Mouse (Mus musculus) left cerebral cortex, adult 8-10 months (tissue): ENCODE measurements around the gene Spag6. TPM values are rescaled to one million over a fixed set of nuclear protein-coding genes. Genes with fewer than 3 reads are reported as not detected.

Experiments
- DNase-seq, 2 experiments: peaks; one replicate each; pipeline ENCODE4 v3.0.0; 2022; ENCODE audit warnings: low spot score in 2 of 2
- total RNA-seq, 4 experiments: library from RNA; stranded (reverse); gene quantifications; 2 replicates each; pipeline ENCODE4 v1.2.4; 2022

Spag6 gene
- total RNA-seq, 4 experiments from 2014 or later, result 8.9 to 13.3 (median 10.2) TPM

DNA sequence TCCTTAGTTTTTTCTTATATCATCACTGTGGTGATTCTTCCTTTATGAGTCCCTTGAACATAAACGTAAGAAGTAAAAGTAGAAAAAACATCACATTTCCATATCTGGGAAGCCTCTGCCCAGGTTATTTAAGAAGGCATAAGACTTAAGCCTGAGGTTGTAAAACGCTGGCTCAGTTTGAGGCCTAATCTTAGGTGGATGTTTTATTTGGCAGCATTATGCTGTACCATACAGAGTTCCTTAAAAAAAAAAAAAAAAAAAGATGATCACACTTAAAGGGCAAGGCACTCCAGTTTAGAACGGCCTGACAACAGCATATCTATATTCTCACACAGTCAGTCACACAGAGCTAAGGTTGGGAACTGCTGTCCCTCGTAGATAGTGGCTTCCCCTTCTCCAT is 32.0 kb downstream of the Spag6 start:
- no peak for DNase-seq

DNA sequence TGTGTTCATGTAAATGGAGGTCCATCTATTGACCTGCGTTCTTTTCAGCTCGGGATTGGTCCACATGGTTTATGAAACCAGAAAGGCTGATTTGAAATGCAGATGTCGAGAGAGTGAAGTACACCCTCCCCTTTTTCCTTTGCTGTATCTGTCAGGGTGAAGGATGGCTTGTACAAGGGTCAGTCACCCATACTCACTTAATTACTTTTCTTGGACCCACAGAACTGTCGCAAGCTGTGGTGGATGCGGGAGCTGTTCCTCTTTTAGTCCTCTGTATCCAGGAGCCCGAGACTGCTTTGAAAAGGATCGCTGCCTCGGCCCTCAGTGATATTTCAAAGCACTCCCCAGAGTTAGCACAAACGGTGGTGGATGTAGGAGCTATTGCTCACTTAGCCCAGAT is 37.9 kb downstream of the Spag6 start:
- DNase-seq, result no peak

DNA sequence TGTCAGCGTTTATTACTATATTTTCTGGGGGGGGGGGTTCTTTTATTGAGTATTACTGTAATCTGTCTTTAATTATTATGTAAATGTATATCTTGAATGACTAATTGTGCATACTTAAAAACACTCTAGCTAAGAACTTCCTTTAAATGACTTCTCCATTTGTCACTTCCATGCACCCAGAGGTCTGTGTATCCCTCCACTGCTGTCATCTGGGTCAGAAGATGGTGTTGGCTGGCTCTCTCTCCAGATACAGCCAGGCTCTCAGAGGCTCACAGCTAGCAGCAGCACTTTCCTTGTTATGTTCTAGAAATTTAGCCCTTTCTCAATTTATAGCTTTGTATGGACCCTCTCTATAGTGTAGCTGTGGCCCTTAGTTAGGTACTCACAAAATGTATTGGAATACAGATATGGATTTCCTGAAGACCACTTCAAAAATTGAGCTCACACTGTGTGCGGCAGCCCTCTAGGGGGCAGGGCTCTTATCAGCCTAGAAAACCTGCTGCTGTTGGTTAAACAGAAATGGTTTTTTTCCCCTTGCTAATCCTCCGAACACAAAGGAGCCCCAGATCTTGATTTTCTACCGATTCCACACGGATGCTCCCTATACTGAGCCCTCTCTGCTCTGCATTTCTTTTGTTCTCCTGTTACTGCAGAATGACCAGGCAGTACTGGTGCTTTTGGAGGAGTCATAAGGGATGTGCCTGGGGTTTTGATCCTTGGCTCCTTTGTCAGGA is 40.7 kb downstream of the Spag6 start:
- DNase-seq, result no peak

DNA sequence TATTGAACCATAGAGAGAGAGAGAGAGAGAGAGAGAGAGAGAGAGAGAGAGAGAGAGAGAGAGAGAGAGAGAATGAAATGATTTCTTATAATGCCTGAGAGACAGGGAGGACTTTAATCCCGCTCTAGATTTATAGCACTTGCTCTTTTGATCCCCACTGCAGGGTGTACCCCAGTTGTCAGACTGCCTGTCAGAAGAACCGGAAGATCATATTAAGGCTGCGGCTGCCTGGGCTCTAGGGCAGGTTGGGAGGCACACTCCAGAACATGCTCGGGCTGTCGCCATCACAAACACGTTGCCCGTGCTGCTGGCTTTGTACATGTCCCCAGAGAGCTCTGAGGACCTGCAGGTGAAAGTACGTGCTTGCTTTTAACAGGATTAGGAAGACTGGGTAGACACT is 43.2 kb downstream of the Spag6 start:
- no peak for DNase-seq

DNA sequence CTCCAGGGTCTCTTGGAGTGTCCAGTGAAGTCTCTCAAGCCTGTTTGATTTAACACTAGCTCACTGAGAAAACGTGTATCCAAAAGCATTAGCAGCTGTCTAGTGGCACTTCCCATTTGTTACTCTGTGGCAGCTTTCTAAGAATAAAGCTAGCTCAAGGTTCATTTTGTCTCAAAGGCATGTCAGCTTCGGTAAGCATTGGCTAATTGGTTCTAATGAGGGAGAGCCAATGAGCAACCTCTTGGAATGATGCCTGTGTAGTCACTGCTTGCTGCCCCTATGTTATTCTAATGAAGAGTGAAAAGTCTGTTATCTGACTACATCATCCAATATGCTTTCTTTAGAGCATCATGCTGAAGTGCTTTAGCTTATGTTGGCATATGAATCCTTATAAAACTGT is 45.4 kb downstream of the Spag6 start:
- DNase-seq, result no peak

DNA sequence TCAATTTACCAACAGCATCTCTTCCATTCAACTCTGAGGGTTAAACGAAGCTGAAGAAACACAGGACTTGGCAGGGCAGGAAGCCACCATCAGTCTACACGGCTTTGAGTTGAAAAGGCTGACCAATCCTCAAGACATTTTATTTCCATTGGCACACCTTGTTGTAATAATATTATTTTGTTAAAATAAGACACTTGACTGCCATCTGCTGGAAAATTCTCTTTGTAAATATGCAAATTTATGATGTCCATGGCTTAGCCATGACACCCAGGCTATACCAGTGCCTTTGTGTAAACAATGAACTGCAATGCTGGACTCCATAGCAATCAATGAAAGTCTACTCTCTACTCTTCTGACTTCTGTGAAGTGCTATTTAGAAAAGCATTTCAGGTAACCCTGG is 62.3 kb downstream of the Spag6 start:
- no peak for DNase-seq

DNA sequence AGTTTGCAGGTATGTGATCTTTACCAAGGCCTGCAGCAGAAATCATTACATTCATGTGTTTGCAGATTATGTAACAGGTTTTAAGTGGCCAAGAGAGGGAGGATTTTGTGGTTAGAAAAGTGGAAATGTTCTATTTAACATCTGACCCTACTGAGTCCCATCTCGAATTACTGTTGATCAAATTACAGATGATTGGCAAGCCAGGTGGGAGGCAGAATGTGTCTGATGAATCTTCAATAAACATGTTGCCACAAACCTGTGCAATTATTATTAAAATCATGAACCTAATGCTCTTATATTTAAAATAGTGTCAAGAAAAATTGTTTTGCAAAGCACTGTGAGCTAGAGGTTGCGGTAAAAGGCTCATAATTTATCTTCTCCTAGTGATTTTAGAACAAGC is 71.0 kb downstream of the Spag6 start:
- no peak for DNase-seq

DNA sequence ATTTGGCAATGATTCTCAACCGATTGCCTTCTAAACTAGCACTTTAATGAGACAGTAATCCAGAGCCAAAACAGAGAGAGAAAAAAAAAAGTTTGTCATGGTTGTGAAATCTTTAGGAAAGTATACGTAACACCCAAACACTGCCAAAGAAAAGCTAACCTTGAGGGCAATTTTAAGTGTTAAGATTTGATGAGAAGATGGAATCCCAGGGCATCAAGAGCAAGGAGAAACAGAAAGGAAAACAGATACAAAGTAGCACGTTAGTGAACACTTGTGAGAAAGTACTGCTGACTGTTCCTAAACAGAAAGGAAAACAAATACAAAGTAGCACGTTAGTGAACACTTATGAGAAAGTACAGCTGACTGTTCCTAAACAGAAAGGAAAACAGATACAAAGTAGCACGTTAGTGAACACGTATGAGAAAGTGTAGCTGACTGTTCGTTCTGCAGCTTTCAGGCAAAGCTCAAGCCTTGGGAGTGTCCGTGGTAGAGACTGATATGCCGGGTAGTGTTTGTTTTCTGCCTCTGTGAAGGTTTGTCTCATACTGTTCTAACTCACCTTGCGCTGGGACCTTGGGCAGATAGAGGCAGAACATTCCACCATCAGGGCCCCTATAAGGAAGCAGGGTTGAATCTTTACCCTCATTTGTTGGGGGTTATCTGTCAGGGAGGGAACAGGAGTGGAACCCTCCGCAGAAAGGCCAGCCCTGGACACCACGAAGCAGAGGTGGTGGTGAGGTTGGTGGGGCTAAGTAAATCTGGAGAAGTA is 71.8 kb downstream of the Spag6 start:
- no peak for DNase-seq

DNA sequence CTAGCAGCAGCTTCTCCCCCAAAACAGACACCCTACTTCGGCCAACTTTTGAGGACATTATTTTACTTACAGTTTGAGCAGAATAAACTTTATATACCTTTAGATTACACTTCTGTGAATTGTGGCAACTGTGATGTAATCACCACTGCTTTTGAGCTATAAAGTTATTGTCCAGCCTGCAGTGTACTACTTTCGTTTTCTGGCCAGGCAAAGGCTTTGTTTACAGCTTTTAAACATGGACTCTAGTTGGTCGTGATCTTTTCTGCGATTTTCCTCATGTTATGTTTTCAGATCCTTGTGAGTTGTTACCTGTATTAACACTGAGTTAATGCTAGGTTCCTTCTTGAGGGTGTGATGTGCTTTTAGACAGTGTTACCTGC is 72.6 kb downstream of the Spag6 start:
- DNase-seq, result no peak

DNA sequence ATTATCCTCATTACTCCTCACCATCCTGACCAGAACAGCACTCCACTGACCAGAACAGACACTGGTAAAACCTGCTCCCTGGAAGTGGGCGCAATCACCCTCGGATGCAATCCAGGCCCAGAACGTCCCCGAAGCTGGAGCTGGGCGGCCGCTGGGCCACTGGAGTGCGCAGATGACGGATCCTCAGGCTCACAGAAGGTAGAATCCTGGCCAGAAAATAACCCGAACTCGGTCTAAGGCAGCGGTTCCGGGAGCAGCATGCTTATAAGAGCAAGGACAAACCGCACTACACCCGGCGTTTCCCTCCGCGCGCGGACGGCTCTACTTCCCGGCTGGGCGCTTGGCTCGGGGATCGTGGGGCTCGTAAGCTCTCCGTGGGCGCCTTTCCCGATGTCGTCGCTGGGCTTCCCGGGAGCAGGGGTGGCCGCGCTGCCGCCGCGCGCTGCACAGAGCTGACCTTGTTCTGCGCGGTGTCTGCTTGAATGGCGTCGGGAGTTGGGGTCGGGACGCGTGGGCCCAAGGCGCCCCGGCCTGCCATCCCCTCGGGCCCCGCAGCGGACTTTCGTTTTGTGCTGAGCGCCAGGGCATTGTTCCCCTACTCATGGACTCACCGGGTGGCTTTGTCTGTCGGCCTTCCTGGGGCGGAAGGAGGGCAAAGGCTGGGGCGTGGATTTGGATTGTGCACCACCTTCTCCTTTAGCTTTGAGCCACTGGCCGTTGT is 73.1 kb downstream of the Spag6 start:
- peak; percentile 63 to 71 for DNase-seq

- no peak for DNase-seq
These were observed 74.6 kb downstream of the Spag6 start for GRCm38 (mm10) chr2:18768414-18768813.

- no peak for DNase-seq
These were observed 78.6 kb downstream of the Spag6 start for GRCm38 (mm10) chr2:18772413-18772812.

- no peak for DNase-seq
These were observed 80.5 kb downstream of the Spag6 start for GRCm38 (mm10) chr2:18774326-18774725.

GRCm38 (mm10) chr2:18778220-18778619 is 84.4 kb downstream of the Spag6 start:
- no peak for DNase-seq

GRCm38 (mm10) chr2:18779830-18780229 is 86.0 kb downstream of the Spag6 start:
- no peak for DNase-seq

DNA sequence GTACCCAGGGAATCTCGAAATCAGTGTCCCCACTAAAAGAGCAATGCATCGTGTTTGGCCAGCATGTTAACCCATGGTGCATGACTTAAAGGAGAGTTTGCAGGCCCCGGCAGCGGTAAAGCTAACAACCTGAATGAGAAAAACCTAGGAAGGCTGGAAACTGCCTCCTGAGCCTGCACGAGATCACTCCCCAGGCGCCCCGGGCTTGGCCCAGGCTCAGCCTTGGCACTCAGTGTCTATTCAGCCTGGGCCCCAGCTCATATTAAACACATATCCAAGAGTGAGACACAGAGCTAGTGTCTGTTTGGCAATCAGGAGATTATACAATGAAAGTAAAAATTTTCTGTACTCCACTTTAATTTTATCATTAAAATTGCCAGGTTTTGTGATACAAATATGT is 87.5 kb downstream of the Spag6 start:
- no peak for DNase-seq

DNA sequence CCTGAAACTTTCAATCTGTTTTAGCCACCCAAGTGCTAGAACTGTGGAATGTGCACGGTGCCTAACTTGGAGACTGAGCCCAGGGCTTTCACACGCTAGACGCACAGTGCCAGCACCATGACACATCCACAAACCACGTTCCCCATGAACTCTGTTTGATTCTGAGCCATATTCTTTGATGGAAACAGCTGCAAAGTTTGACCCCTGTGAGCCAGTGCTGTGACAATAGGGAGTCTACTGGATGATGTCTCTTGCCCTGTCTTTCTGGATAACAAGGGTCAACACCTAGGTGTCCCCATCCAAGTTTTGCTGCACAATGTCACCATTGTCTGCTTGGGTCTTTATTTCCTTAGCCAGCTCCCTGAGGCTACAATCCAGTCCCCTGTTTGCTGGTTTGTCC is 100.4 kb downstream of the Spag6 start:
- DNase-seq, result no peak

GRCm38 (mm10) chr2:18797776-18798175 is 103.9 kb downstream of the Spag6 start:
- no peak for DNase-seq

- DNase-seq, result no peak
These were observed 105.6 kb downstream of the Spag6 start for GRCm38 (mm10) chr2:18799265-18799965.
